Mouse (Mus musculus): ENCODE measurements around the gene Cyp4f17.
"Not testable (repeated sequence)": the region's sequence is repeated elsewhere in the genome, so short reads cannot be mapped to it uniquely, and the experiment has no call there.

Cyp4f17 gene

GRCm38 (mm10) chr17:32505851-32506728 is at the start of gene Cyp4f17:
Gene Cyp4f17 (plus strand): TSS chr17:32506050.
- no peak for DNase-seq

DNA sequence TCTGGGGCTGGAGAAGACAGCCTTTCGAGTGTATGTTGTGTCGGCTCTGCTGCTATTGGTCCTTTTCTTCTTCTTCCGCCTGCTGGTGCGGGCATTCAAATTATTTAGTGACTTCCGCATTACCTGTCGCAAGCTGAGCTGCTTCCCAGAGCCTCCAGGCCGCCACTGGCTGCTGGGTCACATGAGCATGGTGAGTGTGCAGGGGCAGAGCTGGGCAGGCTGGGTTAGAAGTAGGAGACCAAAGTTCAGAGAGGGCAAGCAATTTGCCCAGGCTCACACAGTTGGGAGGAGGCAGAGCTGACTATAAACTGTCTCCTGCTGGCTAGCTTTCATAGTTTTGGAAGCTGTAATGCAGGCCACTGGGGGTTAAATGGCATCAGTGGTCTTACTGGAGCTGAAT is 37.4 kb upstream of the Cyp4f17 start:
- no peak for DNase-seq

DNA sequence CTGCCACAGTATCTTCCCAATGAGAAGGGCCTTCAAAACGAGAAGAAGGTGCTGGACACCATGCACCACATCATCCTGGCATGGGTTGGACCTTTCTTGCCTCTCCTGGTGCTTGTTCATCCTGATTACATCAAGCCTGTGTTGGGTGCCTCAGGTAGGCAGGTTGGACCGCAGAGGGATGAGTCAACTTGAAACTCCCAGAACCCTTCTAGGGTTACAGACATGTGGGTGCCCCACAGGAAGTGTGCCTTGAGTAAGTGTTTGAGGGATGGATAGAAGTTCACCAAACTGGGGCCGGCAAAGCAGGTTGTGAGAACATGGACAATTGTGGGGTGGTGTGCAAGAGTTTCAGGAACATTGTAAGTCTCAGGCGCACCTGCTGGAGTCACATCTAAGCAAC is 35.1 kb upstream of the Cyp4f17 start:
- DNase-seq: no peak

GRCm38 (mm10) chr17:32472176-32472575 is 33.7 kb upstream of the Cyp4f17 start:
- DNase-seq: no peak

- no peak for DNase-seq
Measured at GRCm38 (mm10) chr17:32474954-32475560, 30.8 kb upstream of the Cyp4f17 start.

GRCm38 (mm10) chr17:32477204-32477603 is 28.6 kb upstream of the Cyp4f17 start:
- no peak for DNase-seq

GRCm38 (mm10) chr17:32478727-32479126 is 27.1 kb upstream of the Cyp4f17 start:
- no peak for DNase-seq

GRCm38 (mm10) chr17:32479554-32480506 is 26.0 kb upstream of the Cyp4f17 start:
- no peak for DNase-seq

DNA sequence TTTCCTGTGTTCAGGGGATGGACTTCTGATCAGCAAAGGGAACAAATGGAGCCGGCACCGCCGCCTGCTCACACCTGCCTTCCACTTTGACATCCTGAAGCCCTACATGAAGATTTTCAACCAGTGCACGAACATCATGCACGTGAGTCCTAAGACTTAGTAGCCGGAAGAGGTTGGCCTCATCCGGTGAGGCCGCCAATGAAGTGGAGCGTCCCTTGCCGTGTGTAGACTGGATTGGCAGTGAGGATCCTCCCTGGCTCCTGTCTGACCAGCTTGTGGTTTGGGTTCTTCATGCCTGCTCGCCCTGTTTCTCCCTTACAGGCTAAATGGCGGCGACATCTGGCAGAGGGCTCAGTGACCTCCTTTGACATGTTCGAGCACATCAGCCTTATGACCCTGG is 24.1 kb upstream of the Cyp4f17 start:
- DNase-seq: no peak

GRCm38 (mm10) chr17:32483200-32483599 is 22.6 kb upstream of the Cyp4f17 start:
- peak; percentile 25 to 37 for DNase-seq

DNA sequence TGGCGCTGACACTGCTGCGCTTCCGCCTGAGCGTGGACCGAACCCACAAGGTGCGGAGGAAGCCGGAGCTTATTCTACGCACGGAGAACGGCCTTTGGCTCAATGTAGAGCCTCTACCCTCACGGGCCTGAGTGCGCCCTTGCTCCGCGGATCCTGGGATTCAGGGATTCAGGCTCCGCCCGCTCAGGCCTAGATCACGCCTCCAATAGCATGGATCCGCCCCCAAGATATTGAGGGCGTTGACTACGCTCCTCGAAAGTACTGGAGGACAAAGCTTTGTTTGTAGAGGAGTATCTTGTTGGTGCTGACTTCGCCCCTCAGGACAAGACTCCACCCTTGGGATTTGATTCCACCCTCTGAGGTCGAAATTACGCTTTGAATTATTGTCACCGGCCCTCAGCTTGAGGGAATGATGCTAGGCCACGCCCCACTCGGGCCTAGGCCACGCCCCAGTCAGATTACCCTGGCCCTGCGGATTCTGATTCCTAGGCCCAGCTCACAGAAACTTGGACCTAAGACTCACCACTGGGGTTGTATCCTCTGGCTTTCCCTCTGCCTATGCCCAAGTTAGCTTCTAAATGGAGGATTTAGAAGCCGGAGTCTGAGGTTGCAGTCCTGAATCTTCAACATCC is 13.4 kb upstream of the Cyp4f17 start:
- no peak for DNase-seq

DNA sequence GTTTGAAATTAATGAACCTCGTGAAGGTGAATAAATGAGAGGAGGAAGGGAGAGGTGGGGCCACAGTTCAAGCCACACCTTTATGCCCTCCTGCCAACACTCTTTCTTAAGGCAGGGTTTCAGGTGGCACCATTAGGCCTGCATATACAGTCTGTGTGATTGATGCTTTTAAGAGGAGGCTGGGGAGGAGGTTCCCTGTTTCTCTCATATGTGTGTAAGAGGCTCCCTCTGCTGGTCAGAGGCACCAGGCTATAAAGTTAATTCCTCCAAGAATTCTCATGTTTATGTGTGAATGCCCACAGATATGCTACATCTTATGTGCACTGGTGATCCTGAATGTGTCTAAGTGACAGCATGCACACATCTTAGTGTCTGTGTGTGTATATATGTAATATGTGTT is 11.2 kb upstream of the Cyp4f17 start:
- peak in 1 of 2 experiments; percentile 29 for DNase-seq

- not testable (repeated sequence) for DNase-seq
Measured at GRCm38 (mm10) chr17:32500511-32500910, 5.3 kb upstream of the Cyp4f17 start.

- no peak for DNase-seq
Measured at GRCm38 (mm10) chr17:32501051-32501450, 4.8 kb upstream of the Cyp4f17 start.

GRCm38 (mm10) chr17:32503111-32503510 is 2.7 kb upstream of the Cyp4f17 start:
- DNase-seq: no peak

GRCm38 (mm10) chr17:32506729-32507245 is 937 bp downstream of the Cyp4f17 start:
- DNase-seq: no peak

GRCm38 (mm10) chr17:32516126-32516525 is 10.3 kb downstream of the Cyp4f17 start:
- no peak for DNase-seq

- no peak for DNase-seq
Measured at GRCm38 (mm10) chr17:32521981-32522380, 16.1 kb downstream of the Cyp4f17 start.

DNA sequence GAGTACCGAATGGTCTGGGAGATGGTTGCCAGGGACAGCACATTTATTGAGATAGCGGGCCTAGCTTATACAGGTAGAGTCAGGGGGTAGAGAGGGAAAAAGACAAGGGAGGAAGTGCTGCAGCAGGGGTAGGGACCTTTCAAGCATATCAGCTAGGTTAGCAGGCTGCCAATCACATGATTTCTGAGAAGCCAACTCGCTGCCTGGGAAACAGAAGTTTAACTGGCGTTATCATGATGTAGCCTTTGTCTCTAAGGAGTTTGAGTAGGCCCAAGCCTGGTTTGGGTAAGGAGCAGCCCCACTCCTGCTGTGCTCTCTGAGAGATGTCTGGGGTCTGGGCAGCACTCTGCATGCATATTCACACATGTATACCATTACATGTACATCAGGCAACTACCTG is 16.5 kb downstream of the Cyp4f17 start:
- DNase-seq: no peak

DNA sequence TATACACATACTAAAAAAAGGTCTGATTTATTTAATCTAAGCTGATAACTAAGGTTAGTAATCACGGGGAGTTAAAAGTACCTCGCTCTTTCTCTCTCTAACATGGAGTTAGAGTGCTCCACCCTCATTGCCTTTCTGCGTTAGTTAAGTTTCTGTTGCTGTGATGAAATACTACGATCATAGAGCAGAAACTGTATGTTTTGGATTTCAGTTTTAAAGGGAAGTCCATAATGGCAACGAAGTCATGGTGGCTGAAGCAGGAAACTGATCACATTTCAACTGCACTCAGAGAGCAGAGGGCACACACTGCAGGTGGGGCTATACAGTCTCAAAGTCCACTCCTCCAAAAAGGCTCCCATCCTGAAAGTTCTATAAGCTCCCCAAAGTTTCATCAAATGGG is 17.0 kb downstream of the Cyp4f17 start:
- DNase-seq: no peak

DNA sequence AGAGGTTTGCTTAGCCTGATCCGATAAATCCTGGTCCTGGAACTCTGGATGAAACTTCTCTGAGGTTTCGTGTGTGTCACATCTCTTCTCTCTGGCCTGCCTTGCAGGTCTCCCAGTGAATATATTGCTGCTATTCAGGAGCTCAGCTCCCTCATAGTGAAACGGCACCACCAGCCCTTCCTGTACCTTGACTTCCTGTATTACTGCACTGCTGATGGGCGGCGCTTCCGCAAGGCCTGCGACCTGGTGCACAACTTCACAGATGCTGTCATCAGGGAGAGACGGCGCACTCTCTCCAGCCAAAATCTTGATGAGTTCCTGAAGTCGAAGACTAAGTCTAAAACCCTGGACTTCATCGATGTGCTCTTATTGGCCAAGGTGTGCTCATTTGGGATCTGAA is 18.0 kb downstream of the Cyp4f17 start:
- no peak for DNase-seq

DNA sequence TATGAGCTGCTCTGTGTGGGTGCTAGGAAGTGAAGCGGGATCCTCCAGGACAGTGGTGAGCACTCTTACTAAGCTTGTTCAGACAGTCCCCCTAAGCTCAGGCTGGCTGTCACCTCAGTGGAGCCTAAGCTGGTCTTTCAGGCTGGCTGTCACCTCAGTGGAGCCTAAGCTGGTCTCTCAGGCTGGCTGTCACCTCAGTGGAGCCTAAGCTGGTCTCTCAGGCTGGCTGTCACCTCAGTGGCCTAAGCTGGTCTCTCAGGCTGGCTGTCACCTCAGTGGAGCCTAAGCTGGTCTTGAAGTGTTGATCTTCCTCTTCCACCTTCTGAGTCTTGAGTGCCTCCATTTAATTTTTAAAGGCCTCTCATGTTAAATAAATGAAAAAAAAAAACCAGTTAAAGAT is 20.5 kb downstream of the Cyp4f17 start:
- not testable (repeated sequence) for DNase-seq

All from thymus, adult 18-20 months (tissue).